Mouse (Mus musculus) forelimb bud, embryonic 11.5 days (tissue): ENCODE data around the gene Slc9a8.
"Not testable (repeated sequence)": the region's sequence is repeated elsewhere in the genome, so short reads cannot be mapped to it uniquely, and the experiment has no call there.

ENCODE experiments used
- DNase-seq: peaks from one replicate; pipeline ENCODE4 v3.0.0-alpha.2; 2012; ENCODE audit warnings: low read depth, low spot score

Gene Slc9a8

DNA sequence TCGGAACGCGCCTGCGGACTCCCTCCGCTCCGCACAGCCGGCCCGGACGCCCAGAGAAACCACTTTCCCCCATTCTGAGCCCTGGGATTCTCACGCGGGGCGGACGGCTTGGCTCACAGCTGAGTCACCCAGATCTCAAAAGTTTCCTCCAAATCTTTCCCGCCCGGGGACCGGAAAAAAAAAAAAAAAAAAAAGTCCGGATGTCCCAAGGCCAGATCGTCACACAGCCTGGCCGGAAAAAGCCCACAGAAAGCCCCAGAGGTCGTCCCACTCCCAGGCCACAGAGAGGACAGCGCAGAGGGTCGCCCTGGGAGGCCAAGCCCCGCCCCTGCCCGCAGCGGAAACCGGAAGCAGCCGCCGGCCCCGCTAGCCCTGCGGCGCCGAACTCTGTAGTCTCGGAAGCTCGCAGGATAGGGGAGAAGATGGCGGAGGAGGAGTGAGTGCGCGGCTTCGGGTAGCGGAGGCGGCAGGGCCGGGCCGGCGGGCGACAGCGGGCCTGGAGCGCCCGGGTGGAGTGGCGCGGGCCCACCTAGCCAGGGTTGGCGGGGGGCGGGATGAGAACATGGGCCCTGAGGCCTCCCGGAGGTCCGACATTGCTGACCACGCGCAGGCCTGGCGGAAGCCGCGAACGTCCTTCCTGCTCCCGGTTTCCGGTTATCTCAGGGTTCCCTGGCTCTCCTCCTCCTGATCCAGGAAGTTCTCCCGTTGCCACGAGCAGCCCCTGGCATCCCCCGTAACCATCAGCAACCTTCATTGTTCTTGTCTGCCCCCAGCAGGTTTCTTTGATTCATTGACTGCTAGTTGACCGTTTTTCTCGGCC is at the start of gene Slc9a8:
Slc9a8 (plus strand) TSS at position 383 of the 820 bp plus-strand sequence.
- peak; percentile 88 for DNase-seq

DNA sequence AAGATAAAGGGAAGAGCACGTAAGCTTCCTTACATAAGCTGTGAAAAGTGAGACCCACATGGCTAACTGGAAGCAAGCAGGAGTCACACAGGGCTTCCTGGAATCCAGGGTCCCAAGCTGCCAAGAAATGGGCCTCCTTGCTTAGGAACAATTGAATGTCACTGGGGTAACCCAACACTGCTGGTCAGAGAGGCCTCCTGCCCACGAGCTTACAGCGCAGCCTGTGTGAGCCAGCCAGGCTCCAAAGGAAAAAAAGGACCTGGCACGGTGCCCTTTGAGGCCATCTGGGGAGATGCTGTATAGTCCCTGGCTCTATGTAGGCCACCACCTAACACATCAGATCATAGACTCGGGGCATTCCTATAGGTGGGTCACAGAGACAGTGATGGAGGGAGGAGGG is 48.2 kb upstream of the Slc9a8 start:
- DNase-seq, result no peak

DNA sequence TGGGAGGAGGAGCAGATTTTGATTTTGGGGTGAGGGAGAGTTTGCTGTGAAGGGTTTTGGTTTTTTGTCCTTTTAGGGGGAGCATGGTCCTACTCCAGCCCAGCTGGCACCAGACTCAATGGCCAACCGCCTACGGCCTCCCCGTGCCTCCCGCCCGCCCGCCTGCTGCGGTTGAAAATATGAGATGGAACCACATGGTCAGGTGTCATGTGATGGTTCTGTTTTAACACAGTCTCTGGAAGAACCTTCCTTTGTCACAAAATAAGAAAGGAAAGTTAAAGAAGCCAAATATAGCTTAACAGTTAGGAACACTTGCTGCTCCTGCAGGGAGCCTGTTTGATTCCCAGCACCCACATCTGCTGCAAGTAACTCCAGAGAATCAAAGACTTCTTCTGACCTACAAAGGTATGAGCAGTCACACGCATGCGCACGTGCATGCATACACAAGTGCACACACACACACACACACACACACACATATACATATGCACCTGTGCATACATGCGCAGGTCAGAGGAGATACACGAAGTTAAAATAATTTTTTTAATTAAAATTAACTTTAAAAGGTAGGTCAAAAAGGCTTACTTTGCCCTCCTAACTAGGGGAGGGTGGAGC is 47.2 kb upstream of the Slc9a8 start:
- DNase-seq, result no peak

DNA sequence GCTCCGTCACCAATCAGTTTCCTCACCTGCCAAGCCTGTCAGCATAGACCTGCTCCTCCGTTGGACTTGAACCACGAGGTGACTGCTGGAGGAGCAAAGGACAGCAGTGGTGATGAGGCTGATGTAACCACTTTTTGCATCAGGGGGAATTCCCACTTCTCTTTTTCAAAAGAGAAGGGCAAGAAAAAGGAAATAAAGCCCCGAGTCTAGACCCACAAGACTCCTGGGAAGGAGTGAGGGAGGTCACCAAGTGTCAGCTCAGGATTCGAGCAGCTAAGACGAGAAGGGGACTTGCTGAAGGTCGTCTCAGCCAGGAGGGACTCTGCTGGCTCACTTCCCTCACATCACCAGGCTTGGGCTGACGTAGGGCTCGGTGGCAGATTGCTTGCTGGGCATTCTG is 46.4 kb upstream of the Slc9a8 start:
- no peak for DNase-seq

DNA sequence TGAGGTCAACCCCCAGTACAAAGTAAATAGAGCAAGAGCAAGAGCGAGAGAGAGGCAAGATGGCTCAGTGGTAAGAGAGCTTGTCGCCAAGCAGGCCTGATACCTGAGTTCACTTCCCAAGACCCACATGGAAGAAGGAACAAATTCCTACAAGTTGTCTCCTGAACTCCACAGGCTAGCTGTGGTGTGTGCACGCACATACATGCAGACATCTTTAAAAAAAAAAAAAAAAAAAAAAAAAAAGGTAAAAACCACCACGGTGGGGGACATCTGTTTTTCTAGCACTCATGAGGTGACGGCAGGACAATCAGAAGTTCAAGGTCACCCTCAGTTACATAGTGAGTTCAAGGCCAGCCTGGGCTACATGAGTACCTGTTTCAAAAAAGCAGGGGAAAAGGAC is 45.8 kb upstream of the Slc9a8 start:
- no peak for DNase-seq

DNA sequence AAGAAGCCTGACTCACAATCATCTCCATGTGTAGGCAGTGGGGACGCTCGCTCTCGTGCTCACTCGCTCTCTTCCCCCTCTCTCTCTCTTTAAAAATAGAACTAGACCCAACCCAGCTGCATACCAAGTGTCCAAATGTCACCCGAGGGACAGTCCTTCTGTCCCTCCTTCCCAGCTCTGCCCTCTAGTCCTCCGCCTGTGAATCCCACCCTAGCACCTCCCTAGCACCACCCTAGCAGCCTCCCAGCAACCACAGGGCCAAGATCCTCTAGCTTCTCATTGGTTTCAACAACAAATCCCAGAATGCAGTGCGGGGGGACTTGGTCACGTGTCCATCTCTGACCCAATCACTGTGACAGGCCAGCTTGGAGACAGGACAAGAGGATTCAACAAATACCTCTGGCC is 45.4 kb upstream of the Slc9a8 start:
- DNase-seq, result no peak

DNA sequence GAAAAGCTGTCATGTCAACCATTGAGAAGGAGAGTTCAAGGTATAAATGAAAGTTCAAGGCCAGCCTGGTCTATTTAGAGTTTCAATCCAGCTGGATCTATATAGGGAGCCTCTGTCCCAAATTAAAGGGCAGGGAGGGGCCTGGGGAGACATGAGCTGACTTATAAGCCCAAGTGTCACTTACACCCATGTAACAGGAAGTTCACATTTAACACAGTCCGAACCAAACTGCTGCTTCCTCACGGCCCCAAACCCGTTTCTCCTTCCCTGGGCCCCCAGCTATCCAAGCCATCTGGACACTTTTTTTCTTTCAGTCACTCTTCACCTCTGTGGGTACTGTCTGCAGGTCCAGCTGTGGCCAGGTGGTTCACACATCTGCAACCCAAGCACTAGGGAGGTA is 43.8 kb upstream of the Slc9a8 start:
- no peak for DNase-seq

DNA sequence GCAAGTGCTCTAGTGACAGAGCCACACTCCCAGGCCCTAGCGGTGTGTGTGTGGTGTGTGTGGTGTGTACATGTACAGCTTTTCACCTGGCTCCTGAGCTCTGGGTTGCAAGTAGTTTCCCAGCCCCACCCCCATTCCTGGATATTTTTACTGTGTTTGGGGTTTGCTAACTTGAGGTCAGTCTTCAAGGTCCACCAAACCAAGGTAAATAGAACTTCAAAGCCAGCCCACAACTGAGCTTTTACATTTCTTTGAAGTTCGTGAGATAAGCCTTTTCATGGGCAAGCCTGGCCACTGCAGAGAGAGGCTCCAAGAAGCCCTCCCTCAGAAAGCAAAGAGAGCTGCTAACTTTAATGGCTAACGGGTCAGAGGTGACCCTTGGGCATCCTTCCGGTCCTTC is 42.5 kb upstream of the Slc9a8 start:
- DNase-seq, result no peak

DNA sequence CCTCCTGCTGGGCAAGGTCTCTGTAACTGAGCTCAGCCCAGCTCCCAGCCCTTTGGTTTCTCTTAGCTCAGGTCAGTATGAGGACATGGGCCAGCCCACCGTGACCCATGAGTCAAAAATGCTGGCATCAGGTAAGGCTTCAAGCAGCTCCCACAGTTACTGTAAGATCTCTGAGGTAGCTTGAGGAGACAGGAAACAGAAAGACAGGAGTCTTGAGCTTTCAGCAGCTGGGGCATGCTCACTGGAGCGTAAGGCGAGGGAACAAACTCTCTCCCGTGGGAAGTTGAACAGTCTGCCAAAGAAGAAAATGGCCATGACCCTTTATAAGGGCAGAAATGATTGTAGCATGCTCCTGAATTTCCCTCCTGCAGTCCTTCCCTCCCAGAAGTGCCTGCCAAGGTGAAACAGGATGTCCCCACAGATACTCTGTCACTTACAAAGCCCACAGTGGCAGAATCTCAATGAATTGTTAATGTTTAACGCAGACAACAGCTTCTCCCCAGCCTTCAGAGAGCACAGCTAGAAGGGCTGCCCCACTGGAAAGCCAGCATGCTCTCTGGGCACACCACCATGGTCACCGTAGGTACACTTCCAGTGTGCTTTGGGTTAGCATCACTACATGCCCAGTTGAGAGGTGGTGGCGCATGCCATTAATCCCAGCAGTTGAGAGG is 40.8 kb upstream of the Slc9a8 start:
- DNase-seq, result no peak

DNA sequence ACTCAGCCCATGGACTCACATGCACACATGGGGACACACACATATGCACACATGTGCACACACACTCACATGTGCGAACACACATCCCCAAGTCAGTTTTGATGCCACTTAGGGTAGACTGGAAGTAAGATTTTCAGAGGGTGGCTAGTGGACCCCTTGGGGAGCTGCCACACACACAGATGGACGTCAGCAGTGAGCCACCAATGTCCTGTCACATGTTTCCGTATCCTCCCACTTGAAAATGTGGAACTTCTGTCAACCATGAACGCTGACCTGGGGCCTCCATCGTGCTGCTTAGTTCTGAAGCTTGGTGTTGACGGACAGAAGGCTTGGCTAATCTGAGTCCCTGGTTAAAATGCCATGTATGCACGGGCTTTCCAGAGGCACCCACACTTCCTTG is 39.9 kb upstream of the Slc9a8 start:
- DNase-seq, result no peak

DNA sequence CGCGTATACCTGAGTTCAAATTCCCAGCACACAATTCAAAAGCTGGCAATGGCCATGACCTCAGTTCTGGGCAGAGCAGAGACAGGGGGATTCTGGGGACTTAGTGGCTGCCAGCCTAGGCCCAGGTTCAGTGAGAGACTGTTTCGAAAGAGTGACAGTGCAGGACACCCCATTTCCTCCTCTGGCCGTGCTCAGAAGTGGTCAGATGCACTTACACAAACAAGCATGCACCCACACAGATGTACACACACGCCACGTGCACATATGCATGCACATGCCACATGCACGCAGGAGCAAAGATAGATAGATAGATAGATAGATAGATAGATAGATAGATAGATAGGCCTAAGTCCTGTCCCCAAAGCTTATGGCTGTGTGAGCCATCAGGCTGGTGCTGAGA is 39.1 kb upstream of the Slc9a8 start:
- no peak for DNase-seq

DNA sequence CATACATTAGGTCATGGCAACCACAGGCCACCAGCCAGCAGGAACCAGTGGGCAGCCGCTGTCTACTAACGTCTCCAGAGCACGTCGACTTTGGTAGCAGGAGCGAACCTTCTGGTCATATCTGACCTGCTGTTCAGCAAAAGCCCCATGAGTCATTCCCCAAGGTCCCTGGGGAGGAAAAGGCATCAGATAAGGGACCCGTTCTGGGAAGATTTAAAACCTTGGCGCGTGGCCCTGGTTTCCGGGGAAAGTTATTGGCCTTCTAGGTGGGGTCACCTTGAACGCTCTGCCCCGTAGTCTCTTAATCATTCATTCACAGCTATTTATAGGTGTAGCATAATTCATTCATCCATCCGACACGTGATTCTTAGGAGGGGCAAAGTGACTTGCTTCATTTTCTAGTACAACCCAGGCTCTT is 37.8 kb upstream of the Slc9a8 start:
- DNase-seq, result no peak

DNA sequence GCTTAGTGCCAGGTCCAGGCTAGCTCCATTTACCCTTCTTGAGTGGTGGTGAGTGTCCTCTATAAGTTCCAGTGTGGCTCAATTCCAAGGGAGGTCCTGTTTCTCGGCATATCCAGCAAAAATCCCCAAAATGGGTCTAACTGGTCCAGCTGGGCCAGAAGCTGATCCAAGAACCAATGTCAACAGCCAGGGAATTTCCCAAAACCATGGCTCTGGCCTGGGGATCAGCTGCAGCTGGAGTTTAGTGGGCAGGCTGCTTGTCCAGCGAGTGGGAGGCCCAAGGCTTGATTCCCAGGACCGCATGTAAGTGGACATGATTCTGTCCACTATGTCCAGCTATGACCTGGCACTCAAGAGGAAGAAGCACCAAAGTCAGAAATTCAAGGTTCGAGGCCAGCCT is 35.1 kb upstream of the Slc9a8 start:
- no peak for DNase-seq

DNA sequence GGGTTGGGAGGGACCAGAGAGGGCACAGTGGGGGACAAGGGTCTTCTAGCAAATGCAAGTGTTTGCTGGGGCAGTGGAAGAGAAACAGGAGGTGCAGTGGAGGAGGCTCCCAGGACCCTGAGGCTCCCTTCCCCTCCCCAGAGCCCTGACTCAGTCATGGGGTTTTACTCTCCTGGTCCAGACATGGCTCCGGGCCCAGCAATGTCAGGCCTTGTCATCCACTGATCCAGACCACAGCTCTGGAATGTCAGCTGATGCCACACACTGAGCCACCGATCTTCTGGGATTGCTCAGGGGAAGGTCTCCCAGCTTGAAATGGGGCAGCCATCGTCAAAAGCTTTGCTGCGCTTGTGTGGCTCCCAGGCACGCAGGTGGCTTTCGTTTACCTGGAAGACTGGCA is 34.5 kb upstream of the Slc9a8 start:
- DNase-seq, result no peak

DNA sequence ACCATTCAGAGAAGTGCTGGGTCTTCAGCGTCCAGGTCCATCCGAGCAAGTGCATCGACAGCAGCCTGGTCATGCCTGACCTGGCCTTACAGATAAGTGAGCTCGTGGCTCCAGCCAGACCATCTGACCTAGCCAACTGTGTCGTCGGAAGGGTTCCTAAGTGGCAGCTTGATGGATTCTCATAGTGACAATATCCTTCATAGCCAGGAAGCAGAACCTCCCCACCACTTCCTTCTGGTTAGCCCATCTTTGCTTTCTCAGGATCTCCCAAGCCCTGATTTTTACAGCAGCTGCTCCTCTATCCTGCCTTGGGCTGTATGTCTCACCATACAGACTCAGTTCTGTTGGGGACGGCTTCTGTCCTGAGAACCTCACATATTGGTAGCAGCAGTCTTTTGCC is 27.1 kb upstream of the Slc9a8 start:
- no peak for DNase-seq

DNA sequence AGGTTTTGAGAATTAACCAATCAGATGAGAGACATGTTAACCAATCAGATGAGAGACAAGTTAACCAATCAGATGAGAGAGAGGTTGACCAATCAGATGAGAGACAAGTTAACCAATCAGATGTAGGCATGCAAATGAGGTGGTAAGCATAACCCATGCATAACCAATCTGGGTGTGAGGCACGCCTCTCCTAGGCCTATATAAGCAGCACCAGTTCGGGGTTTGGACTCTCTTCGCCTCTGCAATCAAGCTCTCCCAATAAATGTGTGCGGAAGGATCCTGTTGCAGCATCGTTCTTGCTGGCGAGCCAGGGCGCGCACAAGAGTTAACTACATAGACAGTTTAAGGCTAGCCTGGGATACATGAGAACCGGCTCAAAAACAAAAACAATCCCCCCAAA is 25.1 kb upstream of the Slc9a8 start:
- DNase-seq, result not testable (repeated sequence)

DNA sequence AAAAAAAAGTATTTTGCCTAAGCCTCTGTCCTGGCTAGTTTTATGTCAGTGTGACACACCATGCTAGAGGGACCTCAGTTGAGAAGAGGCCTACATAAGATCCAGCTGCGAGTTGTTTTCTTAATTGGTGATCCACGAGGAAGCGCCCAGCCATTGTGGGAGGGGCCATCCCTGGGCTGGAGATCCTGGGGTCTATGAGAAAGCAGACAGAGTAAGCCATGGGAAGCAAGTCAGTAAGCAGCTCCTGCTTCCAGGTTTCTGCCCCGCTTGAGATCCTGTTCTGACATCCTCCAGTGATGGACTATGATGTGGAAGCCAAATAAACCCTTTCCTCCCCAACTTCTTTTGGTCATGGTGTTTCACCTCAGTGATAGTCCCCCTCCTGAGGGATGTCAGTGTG is 22.5 kb upstream of the Slc9a8 start:
- DNase-seq, result no peak

DNA sequence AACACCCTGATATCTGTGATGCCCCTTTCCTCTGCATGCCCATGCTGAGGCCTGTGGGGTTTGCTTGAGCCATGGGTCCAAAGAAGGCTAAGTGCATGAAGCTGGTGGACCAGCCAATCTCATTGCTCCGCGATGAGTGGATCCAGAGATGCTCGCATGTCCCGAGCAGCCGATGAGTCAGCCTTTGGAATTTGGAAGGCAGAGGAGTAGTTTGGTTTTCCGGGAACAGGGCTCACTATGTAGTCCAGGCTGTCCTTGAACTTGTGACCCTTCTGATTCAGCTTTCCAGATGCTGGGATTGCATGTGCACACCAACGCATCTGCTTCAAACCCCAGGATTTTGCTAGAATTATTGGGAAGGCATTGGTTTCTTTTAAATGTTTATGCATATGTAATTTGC is 21.9 kb upstream of the Slc9a8 start:
- no peak for DNase-seq

DNA sequence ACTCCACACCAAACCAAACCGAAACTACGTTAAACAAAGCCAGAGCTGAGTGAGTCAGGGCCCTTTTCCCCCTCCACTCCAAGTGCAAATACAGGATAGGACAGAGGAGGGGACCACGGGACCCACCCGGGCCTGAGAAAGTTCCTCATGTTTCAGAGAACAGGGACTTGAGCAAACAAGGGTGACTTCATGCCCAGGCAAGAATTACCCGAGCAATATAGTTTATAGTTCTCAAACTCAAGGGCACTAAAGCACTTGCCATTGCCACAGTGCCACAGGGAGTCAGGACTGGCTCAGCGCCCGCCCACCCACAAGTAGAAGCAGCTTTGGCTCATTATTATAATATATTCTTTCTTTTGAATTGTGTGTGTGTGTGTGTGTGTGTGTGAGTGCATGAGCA is 18.4 kb upstream of the Slc9a8 start:
- no peak for DNase-seq

DNA sequence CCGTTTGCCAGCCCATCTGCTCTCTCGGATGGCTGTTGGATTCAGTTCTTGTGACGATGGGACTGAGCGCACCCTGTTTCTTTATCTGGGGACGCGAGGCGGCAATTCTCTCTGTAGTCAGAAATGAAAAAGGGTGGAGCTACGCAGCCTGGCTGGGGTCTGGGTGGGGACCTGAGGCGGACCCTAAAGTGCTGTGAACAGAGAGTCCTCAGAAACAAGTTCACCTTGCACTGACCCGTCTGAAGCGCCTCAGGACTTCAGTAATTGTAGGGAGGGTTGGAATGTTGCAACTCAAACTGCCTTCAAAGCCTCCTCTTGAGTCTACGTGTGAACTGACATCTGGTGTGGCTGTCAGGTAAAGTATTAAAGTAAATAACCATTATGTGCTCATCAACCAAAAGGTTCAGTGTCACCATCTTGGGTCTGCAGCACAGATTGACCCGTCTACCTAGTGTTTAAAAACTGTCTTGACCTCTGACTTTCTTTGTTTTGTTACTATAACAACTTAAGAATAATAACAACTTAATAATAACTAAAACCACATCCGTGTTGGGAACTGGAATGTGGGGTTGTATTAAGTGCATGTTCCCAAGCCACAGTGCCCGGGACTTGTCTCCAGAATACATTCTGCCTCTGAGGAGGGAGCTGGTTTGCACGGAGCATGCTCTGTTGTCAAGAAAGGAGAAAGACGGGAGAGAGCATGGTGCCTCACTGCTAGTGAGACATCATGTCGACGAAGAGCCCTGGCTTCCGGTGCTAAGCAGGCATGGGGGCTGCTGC is 16.2 kb upstream of the Slc9a8 start:
- no peak for DNase-seq

DNA sequence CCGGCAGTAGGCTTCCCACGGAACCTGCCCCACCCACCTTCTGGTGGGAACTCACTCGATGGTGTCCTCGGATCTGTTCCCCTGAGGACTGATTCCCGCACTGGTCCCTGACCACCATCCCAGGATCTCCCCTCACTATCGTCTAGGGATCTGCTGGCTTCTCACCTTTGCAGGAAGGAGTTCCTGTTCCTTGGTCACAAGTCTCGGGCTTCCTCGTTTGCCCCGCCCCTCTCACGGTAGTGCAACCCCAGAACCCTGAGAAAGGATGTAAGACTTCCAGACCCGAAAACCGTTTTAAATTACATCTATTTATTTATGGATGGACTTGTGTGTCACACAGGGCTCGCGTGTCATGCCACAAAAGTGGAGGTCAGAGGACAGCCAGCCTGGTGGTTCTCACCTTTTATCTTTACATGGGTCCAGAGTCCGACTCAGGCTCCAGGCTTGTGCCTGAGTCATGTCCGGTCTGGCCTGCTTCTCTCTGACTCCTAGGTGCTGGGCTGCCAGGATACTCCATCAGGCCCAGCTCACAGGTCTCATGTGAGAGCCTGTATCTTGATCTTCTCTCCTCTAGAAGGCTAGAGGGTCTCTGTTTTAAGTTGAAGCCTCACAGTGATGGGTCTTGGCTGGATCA is 14.1 kb upstream of the Slc9a8 start:
- DNase-seq, result no peak

DNA sequence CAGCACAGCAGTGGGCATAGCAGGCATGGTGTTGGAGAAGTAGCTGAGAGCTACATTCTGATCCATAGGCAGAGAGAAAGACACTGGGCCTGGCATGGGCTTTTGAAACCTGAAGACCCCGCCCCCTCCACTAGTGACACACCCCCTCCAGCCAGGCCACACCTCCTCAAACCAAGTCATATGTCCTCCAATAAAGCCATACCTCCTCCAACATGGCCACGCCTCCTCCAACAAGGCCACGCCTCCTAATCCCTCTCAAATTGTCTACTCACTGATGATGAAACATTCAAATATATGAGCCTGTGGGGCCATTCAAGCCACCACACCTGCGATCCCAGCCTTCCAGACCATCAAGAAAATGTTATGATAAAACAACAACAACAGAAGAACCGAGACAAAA is 7.1 kb upstream of the Slc9a8 start:
- no peak for DNase-seq
